Mouse (Mus musculus) lung, postnatal 0 days (tissue): ENCODE data around the gene Slc38a9.
A peak's percentile ranks its signal among the peaks of the same experiment; 100 is the strongest.

Source experiments
- CTCF ChIP-seq: IDR thresholded peaks from 2 replicates; pipeline ENCODE4 v1.5.1; 2016; ENCODE audit warnings: antibody characterized with exemption, mild to moderate bottlenecking
- EP300 ChIP-seq: IDR thresholded peaks from 2 replicates; pipeline ENCODE4 v1.6.1; 2016; ENCODE audit warnings: antibody characterized with exemption, mild to moderate bottlenecking, control low read depth

DNA sequence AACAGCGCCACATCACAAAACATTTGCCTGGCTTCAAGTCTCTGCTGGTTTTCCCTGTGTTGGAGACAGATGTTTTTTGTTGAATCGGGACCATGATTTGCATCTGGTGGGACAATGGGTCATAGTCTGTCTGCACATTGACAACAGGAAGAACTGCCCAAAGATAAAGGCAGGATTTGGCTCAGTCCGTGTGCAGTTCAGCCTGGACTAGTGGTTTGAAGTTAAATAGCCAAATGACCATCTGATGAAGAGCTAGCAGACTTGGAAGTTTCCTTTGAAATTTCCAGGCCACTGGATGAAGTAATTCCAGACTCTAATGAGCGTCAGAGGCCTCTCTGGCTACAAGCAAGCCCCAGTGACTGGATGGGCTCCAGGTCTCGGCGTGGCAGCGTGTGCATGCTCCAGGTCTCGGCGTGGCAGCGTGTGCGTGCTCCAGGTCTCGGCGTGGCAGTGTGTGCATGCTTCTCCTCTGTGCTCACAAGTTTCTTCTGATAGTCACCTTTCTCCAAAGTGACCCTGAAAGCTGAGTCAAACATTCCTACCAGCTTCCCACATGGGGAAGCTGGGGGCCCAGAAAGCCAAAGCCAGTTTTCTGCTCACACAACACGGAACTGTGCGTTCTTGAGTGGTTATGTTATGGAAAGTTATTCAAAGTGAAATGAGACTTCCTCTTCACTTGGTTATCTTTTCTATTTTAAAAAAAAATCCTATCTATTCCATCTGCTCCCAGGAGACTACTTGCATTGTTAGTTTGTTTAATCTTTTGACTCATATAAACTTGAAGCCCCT lies 83.7 kb downstream of the Slc38a9 start:
- TF ChIP-seq CTCF (no peak; the same call in 1 of the 2 replicates), EP300 (peak; percentile 81)
